Mouse (Mus musculus): ENCODE results near the gene Nhsl1. TPM values are rescaled to one million over a fixed set of nuclear protein-coding genes. Genes with fewer than 3 reads are reported as not detected.
"Not testable (repeated sequence)": the region's sequence is repeated elsewhere in the genome, so short reads cannot be mapped to it uniquely, and the experiment has no call there.

The Nhsl1 gene
- polyA plus RNA-seq, 1 experiment from 2014 or later, result 16.6 TPM

DNA sequence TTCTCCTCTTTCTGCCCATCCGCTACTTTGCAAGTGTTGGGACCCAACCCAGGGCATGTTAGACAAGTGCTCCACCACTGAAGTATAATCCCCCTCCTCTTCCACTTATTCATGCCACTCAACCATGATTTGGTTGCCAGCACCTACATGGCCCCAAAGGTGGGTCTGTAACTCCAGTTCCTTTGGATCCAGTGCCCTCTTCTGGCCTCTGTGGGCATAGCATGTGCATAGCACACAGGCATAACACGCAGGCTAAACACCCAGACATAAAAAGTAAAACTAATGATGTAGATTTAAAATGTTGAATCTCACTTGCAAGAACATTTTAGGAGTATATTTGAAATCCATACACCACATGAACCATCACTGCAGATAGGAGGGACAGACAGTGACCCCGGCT is 110.7 kb downstream of the Nhsl1 start:
- no peak for ATAC-seq (replicated peaks)
- H3K27me3 ChIP-seq, result no peaks in the 10 kb centered on the region
- no peak overlapping the region for H3K27ac ChIP-seq (replicated peaks)
- H3K4me3 ChIP-seq, result no peak overlapping the region
- H3K9ac ChIP-seq (replicated peaks), result no peak overlapping the region
- H3K4me2 ChIP-seq (replicated peaks), result no peak overlapping the region
- no peaks in the 10 kb centered on the region; the same call in 1 of the 2 replicates for H3K9me3 ChIP-seq
- peaks cover 11% of the 10 kb centered on the region for H3K4me1 ChIP-seq
- H3K36me3 ChIP-seq, result peaks cover 14% of the 10 kb centered on the region
- WGBS, result 98% methylated on average over 3 of the region's 3 CpGs

GRCm38 (mm10) chr10:18430141-18430540 is 111.4 kb downstream of the Nhsl1 start:
- 70% methylated on average over 8 of the region's 8 CpGs for WGBS
- Histone ChIP-seq H3K27ac (replicated peaks) (no peak overlapping the region), H3K27me3 (no peaks in the 10 kb centered on the region), H3K4me2 (replicated peaks) (no peak overlapping the region), H3K9me3 (no peaks in the 10 kb centered on the region; the same call in 1 of the 2 replicates), H3K36me3 (peaks cover 14% of the 10 kb centered on the region), H3K9ac (replicated peaks) (no peak overlapping the region), H3K4me3 (no peak overlapping the region), H3K4me1 (peaks cover 12% of the 10 kb centered on the region)
- ATAC-seq (replicated peaks), result peak; percentile 17; the same call in 1 of the 2 replicates

- ATAC-seq (replicated peaks), result peak; percentile 68
Observed at GRCm38 (mm10) chr10:18430973-18431372, 112.2 kb downstream of the Nhsl1 start.

GRCm38 (mm10) chr10:18431546-18431945 is 112.8 kb downstream of the Nhsl1 start:
- no peak for ATAC-seq (replicated peaks)
- peaks cover 26% of the 10 kb centered on the region for H3K4me1 ChIP-seq
- H3K27ac ChIP-seq (replicated peaks), result no peak overlapping the region
- no peaks in the 10 kb centered on the region for H3K27me3 ChIP-seq
- H3K36me3 ChIP-seq, result peaks cover 11% of the 10 kb centered on the region
- H3K9ac ChIP-seq (replicated peaks), result no peak overlapping the region
- H3K4me2 ChIP-seq (replicated peaks), result no peak overlapping the region
- H3K9me3 ChIP-seq, result no peaks in the 10 kb centered on the region; the same call in 1 of the 2 replicates
- WGBS, result 86% methylated on average over 3 of the region's 3 CpGs
- H3K4me3 ChIP-seq, result no peak overlapping the region

More at GRCm38 (mm10) chr10:18430973-18431372, 112.2 kb downstream of the Nhsl1 start:
- H3K9me3 ChIP-seq, result no peaks in the 10 kb centered on the region; the same call in 1 of the 2 replicates
- WGBS, result 3% methylated on average over 18 of the region's 18 CpGs
- peak overlapping the region; percentile 37; the same call in 1 of the 2 replicates for H3K9ac ChIP-seq (replicated peaks)
- peak overlapping the region; percentile 34 for H3K4me3 ChIP-seq
- H3K27me3 ChIP-seq, result no peaks in the 10 kb centered on the region
- peak overlapping the region; percentile 42 for H3K27ac ChIP-seq (replicated peaks)
- H3K36me3 ChIP-seq, result peaks cover 14% of the 10 kb centered on the region
- peaks cover 20% of the 10 kb centered on the region for H3K4me1 ChIP-seq
- peak overlapping the region; percentile 52 for H3K4me2 ChIP-seq (replicated peaks)

- no peak overlapping the region for H3K9ac ChIP-seq (replicated peaks)
- peaks cover 34% of the 10 kb centered on the region for H3K4me1 ChIP-seq
- no peak overlapping the region for H3K4me2 ChIP-seq (replicated peaks)
- no peak overlapping the region for H3K27ac ChIP-seq (replicated peaks)
- no peaks in the 10 kb centered on the region for H3K36me3 ChIP-seq
- no peaks in the 10 kb centered on the region for H3K27me3 ChIP-seq
- WGBS, result 70% methylated on average over 6 of the region's 6 CpGs
- no peak overlapping the region for H3K4me3 ChIP-seq
- no peak for ATAC-seq (replicated peaks)
- H3K9me3 ChIP-seq, result no peaks in the 10 kb centered on the region
Observed at GRCm38 (mm10) chr10:18435454-18435853, 116.7 kb downstream of the Nhsl1 start.

DNA sequence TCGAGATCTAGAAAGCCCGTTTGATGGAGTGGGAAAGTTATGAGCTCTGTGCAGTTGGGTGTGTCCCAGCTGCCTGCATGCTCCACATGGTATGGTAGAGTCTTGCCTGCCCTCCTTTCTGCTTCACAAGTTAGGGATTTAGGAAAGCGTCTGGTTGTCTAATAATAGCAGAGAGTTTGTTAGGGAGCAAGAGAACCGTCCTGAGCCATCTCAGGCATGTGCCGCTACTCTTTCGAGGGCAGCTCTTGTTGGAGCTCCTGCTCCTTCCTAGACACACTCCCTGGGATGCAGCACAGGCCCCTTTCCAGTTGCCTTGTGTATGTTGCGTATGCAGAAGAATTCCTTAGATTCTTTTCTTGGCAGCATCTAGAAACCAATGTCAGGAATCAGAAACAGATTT is 117.2 kb downstream of the Nhsl1 start:
- Histone ChIP-seq H3K4me1 (peaks cover 29% of the 10 kb centered on the region), H3K9ac (replicated peaks) (no peak overlapping the region), H3K27ac (replicated peaks) (0 out of 2 replicates have a peak overlapping the region, but pooled peaks have one; percentile 19), H3K9me3 (no peaks in the 10 kb centered on the region), H3K36me3 (no peaks in the 10 kb centered on the region), H3K27me3 (no peaks in the 10 kb centered on the region), H3K4me2 (replicated peaks) (no peak overlapping the region), H3K4me3 (no peak overlapping the region)
- ATAC-seq (replicated peaks), result no peak
- 52% methylated on average over 7 of the region's 7 CpGs for WGBS

GRCm38 (mm10) chr10:18437584-18437983 is 118.8 kb downstream of the Nhsl1 start:
- peaks cover 26% of the 10 kb centered on the region for H3K4me1 ChIP-seq
- H3K27me3 ChIP-seq, result no peaks in the 10 kb centered on the region
- no peak overlapping the region for H3K4me2 ChIP-seq (replicated peaks)
- H3K9ac ChIP-seq (replicated peaks), result no peak overlapping the region
- 56% methylated on average over 2 of the region's 2 CpGs for WGBS
- H3K9me3 ChIP-seq, result no peaks in the 10 kb centered on the region
- ATAC-seq (replicated peaks), result no peak
- H3K27ac ChIP-seq (replicated peaks), result no peak overlapping the region
- H3K4me3 ChIP-seq, result no peak overlapping the region
- H3K36me3 ChIP-seq, result no peaks in the 10 kb centered on the region

DNA sequence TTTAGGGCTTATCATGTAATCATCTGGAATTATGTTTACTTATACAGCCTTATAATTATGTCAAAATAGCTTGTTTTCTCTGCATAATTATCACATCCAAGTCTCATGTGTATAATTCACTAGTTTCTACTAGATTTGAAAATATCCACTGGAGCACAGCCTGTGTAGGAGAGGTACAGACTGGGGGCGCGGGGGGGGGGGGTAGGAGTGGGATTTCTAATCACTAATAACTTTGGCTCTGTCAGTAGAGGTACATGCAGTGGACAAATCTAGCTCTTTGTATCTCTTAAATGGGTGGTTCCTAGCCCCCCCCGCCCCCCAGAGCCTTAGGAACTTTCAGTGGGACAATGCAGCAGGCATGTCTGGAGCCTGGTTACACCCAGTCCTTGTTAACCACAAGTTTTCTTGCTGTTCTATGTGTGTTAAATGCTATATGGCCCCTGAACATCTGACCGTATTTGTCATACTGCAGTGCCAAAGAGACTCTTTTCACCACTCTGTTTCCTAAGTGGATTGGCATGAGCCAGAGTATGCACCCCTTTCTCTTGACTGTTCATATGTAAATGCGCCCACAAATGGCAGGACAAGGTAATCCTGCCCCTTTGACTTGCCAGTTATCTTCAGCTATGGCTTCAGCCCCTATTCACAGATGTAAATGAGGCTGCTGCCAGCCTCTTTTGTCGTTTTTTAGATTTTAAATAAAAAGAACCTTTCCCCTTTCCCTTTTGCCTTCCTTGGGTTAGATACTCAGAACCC is 127.0 kb downstream of the Nhsl1 start:
- H3K36me3 ChIP-seq, result no peaks in the 10 kb centered on the region
- H3K4me3 ChIP-seq, result no peak overlapping the region
- no peaks in the 10 kb centered on the region for H3K27me3 ChIP-seq
- peak; percentile 75 for ATAC-seq (replicated peaks)
- H3K9me3 ChIP-seq, result no peaks in the 10 kb centered on the region
- H3K27ac ChIP-seq (replicated peaks), result 0 out of 2 replicates have a peak overlapping the region, but pooled peaks have one; percentile 17
- H3K9ac ChIP-seq (replicated peaks), result no peak overlapping the region
- H3K4me2 ChIP-seq (replicated peaks), result 0 out of 2 replicates have a peak overlapping the region, but pooled peaks have one; percentile 5
- H3K4me1 ChIP-seq, result peaks cover 25% of the 10 kb centered on the region
- 9% methylated on average over 6 of the region's 6 CpGs for WGBS

GRCm38 (mm10) chr10:18446359-18446820 is 127.6 kb downstream of the Nhsl1 start:
- ATAC-seq (replicated peaks), result peak; percentile 26; the same call in 1 of the 2 replicates
- no peaks in the 10 kb centered on the region for H3K36me3 ChIP-seq
- no peaks in the 10 kb centered on the region for H3K9me3 ChIP-seq
- no peak overlapping the region for H3K4me3 ChIP-seq
- 0 out of 2 replicates have a peak overlapping the region, but pooled peaks have one; percentile 17 for H3K27ac ChIP-seq (replicated peaks)
- peaks cover 25% of the 10 kb centered on the region for H3K4me1 ChIP-seq
- no peak overlapping the region for H3K4me2 ChIP-seq (replicated peaks)
- no peaks in the 10 kb centered on the region for H3K27me3 ChIP-seq
- H3K9ac ChIP-seq (replicated peaks), result no peak overlapping the region
- 3% methylated on average over 4 of the region's 7 CpGs for WGBS

DNA sequence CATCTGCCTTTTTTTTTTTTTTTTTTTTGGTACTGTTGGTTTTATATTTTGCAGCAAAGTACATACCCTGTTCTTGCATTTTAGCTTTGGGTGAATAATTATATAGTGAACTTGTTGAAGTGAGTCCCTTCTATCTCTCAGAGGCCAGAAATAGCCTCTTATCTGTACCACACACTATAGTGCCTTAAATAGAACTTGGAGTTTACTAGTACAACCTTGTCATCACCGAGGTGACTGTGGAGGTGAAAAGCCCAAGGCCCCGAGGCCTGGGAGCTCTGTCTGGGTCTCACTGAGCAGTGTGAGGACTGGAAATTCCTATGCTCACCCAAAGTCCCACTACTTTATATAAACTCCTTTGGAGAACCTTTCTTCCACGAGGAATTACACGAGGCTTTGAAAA is 128.5 kb downstream of the Nhsl1 start:
- no peak for ATAC-seq (replicated peaks)
- WGBS, result 56% methylated on average over 4 of the region's 4 CpGs
- no peak overlapping the region for H3K4me2 ChIP-seq (replicated peaks)

GRCm38 (mm10) chr10:18448896-18449295 is 130.1 kb downstream of the Nhsl1 start:
- WGBS, result 89% methylated on average over 7 of the region's 7 CpGs
- peaks cover 36% of the 10 kb centered on the region for H3K4me1 ChIP-seq
- not testable (repeated sequence) for H3K4me3 ChIP-seq; H3K9ac ChIP-seq (replicated peaks); H3K4me2 ChIP-seq (replicated peaks); H3K9me3 ChIP-seq; H3K27ac ChIP-seq (replicated peaks); H3K36me3 ChIP-seq; ATAC-seq (replicated peaks); H3K27me3 ChIP-seq

More for the DNA sequence above, 128.5 kb downstream of the Nhsl1 start:
- no peaks in the 10 kb centered on the region for H3K9me3 ChIP-seq
- H3K36me3 ChIP-seq, result no peaks in the 10 kb centered on the region
- no peak overlapping the region for H3K4me3 ChIP-seq
- H3K27me3 ChIP-seq, result no peaks in the 10 kb centered on the region
- H3K4me1 ChIP-seq, result peaks cover 25% of the 10 kb centered on the region
- H3K9ac ChIP-seq (replicated peaks), result no peak overlapping the region
- no peak overlapping the region for H3K27ac ChIP-seq (replicated peaks)

GRCm38 (mm10) chr10:18453380-18453779 is 134.6 kb downstream of the Nhsl1 start:
- H3K27me3 ChIP-seq, result no peaks in the 10 kb centered on the region
- H3K9ac ChIP-seq (replicated peaks), result no peak overlapping the region
- H3K36me3 ChIP-seq, result no peaks in the 10 kb centered on the region
- no peaks in the 10 kb centered on the region for H3K9me3 ChIP-seq
- H3K27ac ChIP-seq (replicated peaks), result no peak overlapping the region
- H3K4me3 ChIP-seq, result no peak overlapping the region
- WGBS, result 19% methylated on average over 4 of the region's 4 CpGs
- peaks cover 33% of the 10 kb centered on the region for H3K4me1 ChIP-seq
- H3K4me2 ChIP-seq (replicated peaks), result no peak overlapping the region
- peak; percentile 81 for ATAC-seq (replicated peaks)
